Mouse (Mus musculus) liver, embryonic 14.5 days (tissue): ENCODE results near the gene Tub. TPM values are rescaled to one million over a fixed set of nuclear protein-coding genes. Genes with fewer than 3 reads are reported as not detected.

Experiments used
- ATAC-seq: fragments of 200-750 bp; cut with Nextera tagmentation; 2 replicates; pipeline ENCODE4 v1.8.0; 2017; ENCODE audit warnings: moderate number of reproducible peaks, mild to moderate bottlenecking, moderate library complexity; ENCODE audit not compliant: insufficient read depth
- DNase-seq, 3 experiments: peaks; one replicate each; pipeline ENCODE4 v3.0.0-alpha.2; 2012 to 2013; ENCODE audit warnings: low read depth in 3 of 3, low spot score in 3 of 3
- H3K27ac ChIP-seq: fragments of 300-500 bp; sonication (generic); 2 replicates; pipeline ENCODE4 v1.5.1; 2014; ENCODE audit warnings: moderate library complexity, mild to moderate bottlenecking, control low read depth, inconsistent platforms
- H3K27me3 ChIP-seq: fragments of 300-500 bp; sonication (generic); 2 replicates; pipeline ENCODE4 v1.6.1; 2014; ENCODE audit warnings: mild to moderate bottlenecking, low read length, moderate library complexity; ENCODE audit not compliant: control insufficient read depth, insufficient read depth
- H3K36me3 ChIP-seq: fragments of 300-500 bp; sonication (generic); replicated peaks from 2 replicates; pipeline ENCODE4 v1.6.1; 2014; ENCODE audit warnings: low read depth; ENCODE audit not compliant: control insufficient read depth, insufficient read depth
- H3K4me1 ChIP-seq, 2 experiments: fragments of 200-500 bp in 1 of 2; fragments of 300-500 bp in 1 of 2; sonication (generic) in 1 of 2; replicated peaks; 2 replicates each; pipeline ENCODE4 v1.6.1; 2012 to 2014; ENCODE audit warnings: antibody characterized with exemption in 1 of 2, inconsistent platforms in 1 of 2, low read length in 1 of 2; ENCODE audit not compliant: control insufficient read depth in 2 of 2, insufficient read depth in 2 of 2
- H3K4me2 ChIP-seq: fragments of 300-500 bp; sonication (generic); 2 replicates; pipeline ENCODE4 v1.6.1; 2014; ENCODE audit warnings: low read depth, mild to moderate bottlenecking, control low read depth, moderate library complexity
- H3K4me3 ChIP-seq, 2 experiments: fragments of 200-500 bp in 1 of 2; fragments of 300-500 bp in 1 of 2; sonication (generic) in 1 of 2; 2 replicates each; pipeline ENCODE4 v1.5.1; 2012 to 2014; ENCODE audit warnings: low read depth in 2 of 2, low read length in 2 of 2, mild to moderate bottlenecking in 2 of 2, control low read depth in 1 of 2, inconsistent platforms in 1 of 2, moderate library complexity in 1 of 2; ENCODE audit not compliant: insufficient read depth in 1 of 2
- H3K9ac ChIP-seq: fragments of 300-500 bp; sonication (generic); replicated peaks from 2 replicates; pipeline ENCODE4 v1.6.1; 2014; ENCODE audit warnings: mild to moderate bottlenecking, control low read depth, moderate library complexity
- H3K9me3 ChIP-seq: fragments of 300-500 bp; sonication (generic); 2 replicates; pipeline ENCODE4 v1.6.1; 2016; ENCODE audit warnings: low read length, mixed read lengths; ENCODE audit not compliant: control insufficient read depth
- CTCF ChIP-seq: IDR thresholded peaks from 2 replicates; pipeline ENCODE4 v1.5.1; 2016; ENCODE audit warnings: antibody characterized with exemption, low read depth, control low read depth
- EP300 ChIP-seq: IDR thresholded peaks from 2 replicates; pipeline ENCODE4 v1.6.1; 2016; ENCODE audit warnings: antibody characterized with exemption, low read depth
- WGBS: fragments of 180-500 bp; shearing (Covaris S2); extraction: QIAGEN DNeasy Blood & Tissue Kit; methylation state at CpG from one replicate; pipeline ENCODE4 v1.1.7; 2014; ENCODE audit not compliant: insufficient replicate concordance; 5-methylcytosine and 5-hydroxymethylcytosine counted together
- polyA plus RNA-seq, 2 experiments: library from polyadenylated mRNA; depleted of rRNA in 1 of 2; stranded (reverse) in 1 of 2; unstranded in 1 of 2; fragments of >200 nt; fragmentation: Nextera tagmentation in 1 of 2; extraction: Ambion mirVana in 1 of 2; gene quantifications; 2 replicates each; pipeline versions ENCODE4 v1.2.1 to v1.2.3; 2012 to 2014

The Tub gene
- polyA plus RNA-seq, 2 experiments, result 0.06 TPM; not detected in 1

GRCm38 (mm10) chr7:108933794-108934731, 16.1 kb upstream of the Tub start, which contains the start of gene Eif3f:
Eif3f (plus strand) TSS chr7:108934417.
- no peaks in the 10 kb centered on the region for H3K27me3 ChIP-seq
- WGBS, result 2% methylated on average over 50 of the region's 50 CpGs
- peaks cover 3 to 10% of the 10 kb centered on the region in 2 experiments; a peak in 3 of 4 replicates for H3K4me1 ChIP-seq
- H3K36me3 ChIP-seq, result peaks cover 20% of the 10 kb centered on the region
- DNase-seq (peak; percentile 95 to 97 (median 95)), ATAC-seq (peak; percentile 95)
- H3K4me3 ChIP-seq, result peak within 1 kb of the TSS; percentile 81 to 95
- H3K4me2 ChIP-seq, result peak within 1 kb of the TSS; percentile 77
- peak within 1 kb of the TSS; percentile 82 for H3K9ac ChIP-seq
- peak within 1 kb of the TSS; percentile 26; the same call in 1 of the 2 replicates for H3K27ac ChIP-seq
- TF ChIP-seq EP300, result no peak
- peak; percentile 90 for TF ChIP-seq CTCF
- H3K9me3 ChIP-seq, result no peaks in the 10 kb centered on the region

- H3K9me3 ChIP-seq, result no peaks in the 10 kb centered on the region
- peaks cover 3 to 10% of the 10 kb centered on the region in 2 experiments; a peak in 3 of 4 replicates for H3K4me1 ChIP-seq
- peak overlapping the region; percentile 81 to 95 for H3K4me3 ChIP-seq
- ATAC-seq, result no peak
- H3K27me3 ChIP-seq, result no peaks in the 10 kb centered on the region
- WGBS, result 1% methylated on average over 8 of the region's 8 CpGs
- DNase-seq, result no peak
- H3K9ac ChIP-seq, result peak overlapping the region; percentile 82
- H3K36me3 ChIP-seq, result peaks cover 24% of the 10 kb centered on the region
- peak overlapping the region; percentile 77 for H3K4me2 ChIP-seq
- no peak overlapping the region for H3K27ac ChIP-seq
- TF ChIP-seq CTCF (no peak), EP300 (no peak)
These were observed 15.3 kb upstream of the Tub start for GRCm38 (mm10) chr7:108934836-108935235.

- Histone ChIP-seq H3K4me3 (peak overlapping the region; percentile 81 to 95), H3K4me1 (peaks cover 3 to 10% of the 10 kb centered on the region in 2 experiments; a peak in 3 of 4 replicates), H3K9me3 (no peaks in the 10 kb centered on the region), H3K4me2 (peak overlapping the region; percentile 77), H3K27me3 (no peaks in the 10 kb centered on the region), H3K9ac (peak overlapping the region; percentile 82), H3K36me3 (peaks cover 30% of the 10 kb centered on the region), H3K27ac (no peak overlapping the region)
- ATAC-seq, result no peak
- TF ChIP-seq EP300 (no peak), CTCF (no peak)
- WGBS, result 59% methylated on average over 7 of the region's 7 CpGs
- DNase-seq, result no peak
These were observed 14.7 kb upstream of the Tub start for GRCm38 (mm10) chr7:108935411-108935810.

GRCm38 (mm10) chr7:108936591-108936990, 13.5 kb upstream of the Tub start:
- WGBS, result 77% methylated on average over 4 of the region's 4 CpGs
- Histone ChIP-seq H3K27me3 (no peaks in the 10 kb centered on the region), H3K4me1 (peaks cover 3 to 10% of the 10 kb centered on the region in 2 experiments; a peak in 3 of 4 replicates), H3K4me3 (no peak overlapping the region), H3K36me3 (peaks cover 38% of the 10 kb centered on the region), H3K27ac (no peak overlapping the region), H3K4me2 (no peak overlapping the region), H3K9ac (no peak overlapping the region), H3K9me3 (no peaks in the 10 kb centered on the region)
- TF ChIP-seq CTCF (no peak), EP300 (no peak)
- ATAC-seq (no peak), DNase-seq (no peak)

GRCm38 (mm10) chr7:108941466-108941865, 8.7 kb upstream of the Tub start:
- Histone ChIP-seq H3K4me1 (no peaks in the 10 kb centered on the region), H3K4me3 (no peak overlapping the region), H3K27ac (no peak overlapping the region), H3K36me3 (peaks cover 43% of the 10 kb centered on the region), H3K27me3 (no peaks in the 10 kb centered on the region), H3K9ac (no peak overlapping the region), H3K9me3 (no peaks in the 10 kb centered on the region), H3K4me2 (no peak overlapping the region)
- no peak for TF ChIP-seq CTCF
- no peak for TF ChIP-seq EP300
- WGBS, result 81% methylated on average over 9 of the region's 9 CpGs
- ATAC-seq (no peak), DNase-seq (no peak)
